Mouse (Mus musculus) cerebellum, adult 2 months (tissue): Measurements from ENCODE around the gene Cdk5rap1.

ENCODE experiments used
- CTCF ChIP-seq: fragments of 200-500 bp; IDR thresholded peaks from 2 replicates; pipeline ENCODE4 v1.5.1; 2011; ENCODE audit warnings: low read depth, mild to moderate bottlenecking, control low read depth, low read length, moderate library complexity, borderline replicate concordance; ENCODE audit not compliant: insufficient read depth
- POLR2A ChIP-seq: fragments of 200-500 bp; IDR thresholded peaks from 2 replicates; pipeline ENCODE4 v1.6.1; 2011; ENCODE audit warnings: low read length, control low read depth, borderline replicate concordance; ENCODE audit not compliant: insufficient read depth

DNA sequence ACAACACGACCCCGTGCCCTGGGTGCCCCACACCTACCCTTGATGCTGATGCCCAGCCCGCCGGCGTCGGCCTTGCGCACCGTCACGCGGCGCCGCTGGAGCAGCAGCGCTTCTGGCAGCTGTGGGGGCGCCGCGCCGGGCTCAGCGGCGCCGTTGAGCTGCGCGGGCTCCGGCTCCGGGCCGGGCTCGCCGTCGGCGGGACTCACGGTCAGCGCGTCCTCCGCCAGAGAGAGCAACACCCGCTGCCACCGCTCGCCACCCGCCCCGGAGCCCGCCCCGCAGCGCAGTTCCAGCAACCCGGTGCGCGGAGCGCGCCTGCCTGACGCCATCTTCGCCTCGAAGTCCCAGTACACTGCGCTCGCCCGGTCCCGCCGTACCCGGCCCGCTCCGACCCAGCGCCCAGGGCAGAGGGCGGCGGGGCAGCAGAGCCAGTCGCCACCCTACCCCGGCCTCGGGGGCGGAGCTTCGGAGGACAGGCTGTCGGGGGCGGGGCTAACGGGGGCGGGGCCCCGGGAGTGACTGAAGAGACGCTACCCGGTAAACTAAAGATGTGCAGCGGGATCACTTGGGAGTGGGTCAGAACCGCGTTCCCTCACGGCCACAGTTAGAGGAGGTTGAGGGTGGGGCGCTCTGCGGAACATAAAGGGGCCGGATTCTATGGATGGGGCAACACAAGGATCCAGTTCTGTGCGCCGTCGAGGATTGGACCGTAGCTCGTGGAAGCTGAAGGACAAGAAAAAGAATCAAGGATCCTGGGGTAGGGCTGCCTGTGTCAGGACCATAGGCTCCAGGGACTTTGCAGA is 35.0 kb upstream of the Cdk5rap1 start, which contains the start of gene Snta1:
- TF ChIP-seq POLR2A, result peak; percentile 58
- no peak for TF ChIP-seq CTCF
